Mouse (Mus musculus): Measurements from ENCODE around the gene Atp9a.

GRCm38 (mm10) chr2:168769259-168769658, 27.1 kb upstream of the Atp9a start:
- TF ChIP-seq CTCF (IDR thresholded peaks at IDR 0.05; ENCODE audit: extremely low read depth, insufficient read depth, insufficient read length, insufficient replicate concordance) = no peak
- no peak for TF ChIP-seq POLR2A (IDR thresholded peaks at IDR 0.05; ENCODE audit: low read depth, low read length)
